Mouse (Mus musculus) liver (tissue): ENCODE results near the gene Mbd4.

Source experiments
- DNase-seq: peaks from one replicate; pipeline ENCODE4 v3.0.0-alpha.2; 2020; ENCODE audit warnings: mixed read lengths

Mbd4 gene

DNA sequence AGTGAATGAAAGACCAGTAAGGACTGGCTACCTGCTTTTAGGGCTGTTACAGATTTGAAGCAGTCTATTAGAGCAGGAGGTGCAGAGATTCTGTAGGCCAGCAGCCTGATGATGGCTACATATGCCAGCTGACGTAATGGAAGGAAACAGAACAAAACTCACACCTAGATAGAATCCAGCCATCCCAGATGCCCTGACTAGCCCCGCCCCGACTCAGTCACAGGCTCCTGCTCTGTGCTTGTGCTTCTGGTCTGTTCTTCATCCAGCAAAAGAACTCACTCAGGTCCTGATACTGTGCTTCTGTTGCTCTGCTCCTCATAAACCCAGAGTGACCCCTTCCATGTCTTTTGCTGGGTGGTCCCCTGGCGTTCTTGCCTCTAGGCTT is 3.2 kb upstream of the Mbd4 start:
- no peak for DNase-seq

DNA sequence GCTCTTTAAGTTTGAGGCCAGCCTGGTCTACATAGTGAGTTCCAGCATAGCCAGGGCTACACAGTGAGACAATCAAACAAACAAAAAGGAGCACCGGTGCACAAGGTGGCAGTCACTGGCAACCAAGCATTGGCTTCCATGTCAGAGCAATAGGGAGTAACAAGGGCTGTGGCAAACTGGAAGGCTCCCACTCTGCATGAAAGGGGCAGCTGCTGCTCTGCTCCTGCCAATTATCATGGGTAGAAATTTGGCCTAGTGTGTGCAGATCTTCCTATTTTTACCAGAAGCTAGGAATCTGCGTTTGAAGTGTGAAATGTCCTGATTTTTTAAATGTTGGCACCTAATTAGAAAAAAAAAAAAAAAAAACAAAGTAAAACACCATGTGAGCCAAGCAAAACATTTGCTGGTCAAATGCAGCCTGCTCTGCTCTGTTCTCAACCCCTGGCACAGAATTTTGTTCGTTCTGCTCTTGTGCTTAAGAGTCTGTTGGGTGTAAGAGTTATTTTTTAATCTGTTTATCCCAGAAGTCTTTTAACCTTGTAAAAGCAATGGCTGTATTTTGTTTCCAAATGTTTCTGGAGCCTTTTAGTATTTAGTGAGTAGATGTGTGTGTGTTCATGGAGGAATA is 2.7 kb upstream of the Mbd4 start:
- no peak for DNase-seq

- DNase-seq: peak; percentile 30
Measured at GRCm38 (mm10) chr6:115854432-115854831, 1.3 kb upstream of the Mbd4 start.

- DNase-seq: no peak
Measured at GRCm38 (mm10) chr6:115853985-115854384, 814 bp upstream of the Mbd4 start.

DNA sequence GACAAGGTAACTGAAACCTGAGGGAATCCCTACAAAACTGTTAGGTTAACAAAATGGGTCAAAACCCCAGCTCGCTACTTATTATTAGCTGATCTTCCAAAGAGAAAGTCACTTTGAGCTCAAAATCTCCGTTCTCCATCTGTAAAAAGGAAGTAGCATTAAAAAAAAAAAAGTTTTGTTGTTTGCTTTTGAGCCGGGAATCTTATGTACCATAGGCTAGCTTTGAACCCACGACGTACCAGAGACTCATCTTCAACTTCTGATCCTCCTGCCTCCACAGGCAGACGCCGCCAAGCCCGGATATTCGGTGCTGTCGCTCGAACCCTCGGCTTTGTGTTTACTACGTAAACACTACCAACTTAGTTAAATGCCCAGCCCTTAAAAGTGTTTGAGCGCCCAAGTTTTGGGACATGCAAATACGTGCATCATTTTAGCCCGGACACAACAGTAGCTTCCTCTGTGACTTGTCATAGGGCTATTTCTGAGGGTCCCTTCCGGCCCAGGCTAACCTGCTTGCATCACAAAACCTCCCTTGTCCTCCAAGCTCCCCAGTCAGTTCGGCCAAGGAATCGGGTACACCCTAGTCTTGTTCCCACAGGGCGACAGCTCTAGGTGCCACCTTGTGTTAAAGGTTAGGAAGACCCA is 603 bp downstream of the Mbd4 start:
- DNase-seq: peak; percentile 19

- DNase-seq: no peak
Measured at GRCm38 (mm10) chr6:115848598-115849304, 4.4 kb downstream of the Mbd4 start.

DNA sequence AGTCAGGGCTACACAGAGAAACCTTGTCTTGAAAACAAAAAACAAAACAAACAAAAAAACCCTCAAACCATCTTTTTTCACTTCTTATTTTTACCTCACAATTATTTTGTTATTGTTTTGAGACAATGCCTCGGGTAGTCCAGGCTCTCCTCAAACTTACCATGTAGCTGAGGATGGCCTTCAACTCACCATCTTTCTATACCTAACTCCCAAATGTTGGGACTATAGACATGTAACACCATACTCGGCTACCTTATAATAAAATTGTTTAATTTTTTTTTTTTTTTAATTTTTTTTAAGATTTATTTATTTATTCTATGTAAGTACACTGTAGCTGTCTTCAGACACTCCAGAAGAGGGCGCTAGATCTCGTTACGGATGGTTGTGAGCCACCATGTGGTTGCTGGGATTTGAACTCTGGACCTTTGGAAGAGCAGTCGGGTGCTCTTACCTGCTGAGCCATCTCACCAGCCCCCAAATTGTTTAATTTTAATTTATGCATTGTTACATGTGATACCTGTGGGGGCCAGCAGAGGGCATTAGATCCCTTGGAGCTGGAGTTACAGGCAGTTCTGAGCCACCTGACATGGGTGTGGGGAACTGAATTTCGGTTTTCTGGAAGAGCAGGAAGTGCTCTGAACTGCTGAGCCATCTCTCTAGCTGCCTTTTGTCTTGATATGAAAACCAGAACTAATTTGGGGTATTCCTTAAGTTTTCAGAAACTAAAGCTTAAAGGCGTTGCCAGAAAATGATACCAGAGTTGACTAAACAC is 6.3 kb downstream of the Mbd4 start:
- peak; percentile 64 for DNase-seq

DNA sequence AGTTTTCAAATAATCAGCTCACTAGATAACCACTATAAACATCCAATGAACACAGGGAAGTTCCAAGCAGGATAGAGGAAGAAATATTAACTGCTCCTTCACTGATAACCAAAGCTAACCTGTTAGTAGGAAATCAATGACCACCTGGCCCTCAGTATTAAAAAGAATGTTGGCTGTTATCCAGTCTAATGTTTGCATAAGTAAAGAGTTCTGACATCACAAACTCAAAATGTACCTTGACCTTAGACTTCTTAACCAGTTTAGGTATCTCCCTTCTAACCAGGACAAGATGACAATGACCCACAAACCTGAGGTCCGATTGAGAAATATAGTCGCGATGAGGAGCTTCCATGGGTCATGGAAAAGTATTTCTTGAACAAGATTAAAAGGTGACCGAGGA is 8.2 kb downstream of the Mbd4 start:
- DNase-seq: no peak

DNA sequence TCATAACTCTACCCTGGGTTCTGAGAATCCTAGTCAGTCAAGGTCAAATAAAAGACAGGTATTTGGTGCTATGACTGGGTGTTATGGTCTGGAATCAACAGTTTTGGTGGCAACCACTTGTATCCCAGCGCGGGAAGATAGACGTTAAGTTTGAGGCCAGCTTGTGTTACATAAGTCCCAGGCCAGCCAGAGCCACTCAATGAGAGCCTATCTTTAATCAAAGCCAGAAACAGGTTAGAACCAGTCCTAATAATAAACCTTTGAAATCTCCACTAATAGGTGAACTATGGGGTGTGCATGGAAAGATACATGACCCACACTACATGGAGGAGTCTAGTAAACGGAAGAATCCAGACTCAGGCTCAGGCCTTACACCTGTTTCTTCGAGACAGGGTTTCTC is 14.4 kb downstream of the Mbd4 start:
- DNase-seq: no peak

- DNase-seq: peak; percentile 75
Measured at GRCm38 (mm10) chr6:115838161-115838597, 15.0 kb downstream of the Mbd4 start, which contains the start of gene Efcab12. Efcab12 (minus strand) TSS chr6:115838412.

DNA sequence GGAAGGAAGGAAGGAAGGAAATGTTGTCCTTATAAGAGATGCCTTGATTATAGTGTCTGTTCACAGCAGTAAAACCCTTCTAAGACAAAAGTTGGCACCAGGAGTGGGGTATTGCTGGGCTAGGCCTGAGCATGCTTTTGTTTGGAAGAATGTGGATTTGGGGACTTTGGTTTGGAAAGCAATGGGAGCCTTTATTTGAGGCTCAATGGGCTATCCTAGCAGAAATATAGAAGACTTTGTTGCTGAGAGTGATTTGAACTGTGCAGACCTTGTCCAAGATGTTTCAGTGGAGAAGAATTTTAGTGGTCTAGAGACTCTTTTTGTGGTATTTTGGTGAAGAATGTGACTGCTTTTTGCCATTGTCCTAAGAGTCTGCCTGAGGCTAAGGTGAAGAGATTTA is 19.3 kb downstream of the Mbd4 start:
- DNase-seq: no peak

GRCm38 (mm10) chr6:115832152-115832850 is 20.9 kb downstream of the Mbd4 start:
- DNase-seq: no peak

DNA sequence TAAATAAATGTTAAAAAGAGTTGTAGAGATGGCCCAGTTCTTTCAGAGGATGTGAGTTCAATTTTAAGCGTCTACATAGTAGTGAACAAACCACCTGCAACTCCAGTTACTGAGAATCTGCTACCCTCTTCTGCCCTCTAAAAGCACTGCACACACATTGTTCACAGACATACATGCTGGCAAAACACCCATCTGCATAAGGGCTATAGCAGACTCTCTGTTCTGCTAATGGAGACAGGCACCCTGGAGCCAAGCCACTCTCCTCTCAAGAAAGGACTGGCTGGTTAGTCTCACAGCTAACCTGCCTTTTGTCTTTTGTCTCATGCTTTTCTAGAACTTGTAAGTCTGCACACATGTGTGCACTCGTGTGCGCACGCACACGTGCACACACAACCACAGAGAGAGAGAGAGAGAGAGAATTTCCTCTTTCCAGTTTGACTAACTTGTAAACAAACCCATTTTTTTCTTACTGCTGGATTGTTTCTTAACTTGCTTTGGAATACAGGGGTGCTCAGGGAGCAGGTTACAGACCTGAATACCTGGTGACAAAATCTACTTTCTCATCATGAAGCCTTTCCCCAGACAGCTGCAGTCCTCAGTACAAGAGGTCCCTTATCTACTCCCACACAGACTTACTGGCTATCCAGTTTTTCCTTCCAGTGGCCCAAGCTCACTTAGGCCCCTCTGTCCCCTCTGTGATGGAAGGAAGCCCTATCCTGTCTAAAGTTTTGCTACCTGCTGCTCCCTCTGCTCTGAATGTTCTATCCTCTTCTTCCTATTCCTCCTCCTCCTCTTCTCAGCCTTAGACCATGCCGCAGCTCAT is 22.2 kb downstream of the Mbd4 start:
- DNase-seq: no peak

GRCm38 (mm10) chr6:115823850-115824464 is 29.2 kb downstream of the Mbd4 start:
- peak; percentile 88 for DNase-seq

DNA sequence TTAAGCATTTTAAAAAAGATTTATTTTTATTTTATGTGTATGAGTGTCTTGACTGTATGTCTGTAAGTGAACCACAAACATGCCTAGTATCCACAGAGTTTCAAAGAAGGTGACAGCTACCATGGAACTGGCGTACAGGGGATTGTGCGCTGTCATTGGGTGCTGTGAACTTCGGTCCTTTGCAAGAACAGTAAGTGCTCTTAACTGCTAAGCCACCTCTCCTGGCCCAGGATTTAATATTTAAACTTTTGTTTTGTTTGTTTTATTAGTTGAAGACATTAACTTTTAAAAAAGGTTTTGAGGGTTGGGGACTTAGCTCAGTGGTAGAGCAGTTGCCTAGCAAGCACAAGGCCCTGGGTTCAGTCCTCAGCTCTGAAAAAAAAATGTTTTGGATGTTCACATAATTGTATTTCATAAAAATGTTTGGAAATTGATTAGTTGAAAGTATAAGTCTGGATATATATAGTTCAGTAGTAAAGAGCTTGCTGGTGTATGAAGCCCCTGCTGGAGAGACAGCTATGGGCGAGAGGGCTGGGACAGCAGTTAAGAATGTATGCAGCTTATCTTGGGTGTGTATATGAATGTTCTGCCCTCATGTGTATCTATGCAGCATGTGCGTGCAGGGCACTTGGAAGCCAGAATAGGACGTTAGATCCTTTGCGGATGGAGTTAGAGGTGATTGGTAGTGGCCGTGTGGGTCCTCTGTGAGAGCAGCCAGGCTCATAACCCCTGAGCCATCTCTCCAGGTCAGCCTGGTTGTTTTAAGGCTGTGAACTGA is 31.8 kb downstream of the Mbd4 start:
- DNase-seq: peak; percentile 52

DNA sequence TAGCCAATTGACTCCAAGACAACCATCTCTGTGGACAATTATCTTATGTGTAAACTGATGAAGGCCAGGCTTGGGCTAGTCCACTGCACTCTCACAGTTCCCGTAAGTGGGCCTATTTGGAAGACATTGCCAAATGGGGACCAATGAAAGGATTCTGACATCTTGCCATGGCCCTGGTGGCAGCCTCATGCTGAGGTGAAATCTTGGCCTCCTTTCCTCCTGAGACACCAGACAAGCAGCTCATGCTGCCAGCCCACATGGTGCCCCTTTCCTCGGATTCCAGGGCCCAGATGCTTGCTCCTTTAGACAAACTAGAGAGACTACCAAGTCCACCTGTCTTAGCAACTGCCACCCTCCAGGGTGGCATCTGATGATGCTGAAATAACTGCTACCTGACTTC is 35.0 kb downstream of the Mbd4 start:
- DNase-seq: no peak

GRCm38 (mm10) chr6:115815041-115815440 is 38.1 kb downstream of the Mbd4 start:
- DNase-seq: no peak

DNA sequence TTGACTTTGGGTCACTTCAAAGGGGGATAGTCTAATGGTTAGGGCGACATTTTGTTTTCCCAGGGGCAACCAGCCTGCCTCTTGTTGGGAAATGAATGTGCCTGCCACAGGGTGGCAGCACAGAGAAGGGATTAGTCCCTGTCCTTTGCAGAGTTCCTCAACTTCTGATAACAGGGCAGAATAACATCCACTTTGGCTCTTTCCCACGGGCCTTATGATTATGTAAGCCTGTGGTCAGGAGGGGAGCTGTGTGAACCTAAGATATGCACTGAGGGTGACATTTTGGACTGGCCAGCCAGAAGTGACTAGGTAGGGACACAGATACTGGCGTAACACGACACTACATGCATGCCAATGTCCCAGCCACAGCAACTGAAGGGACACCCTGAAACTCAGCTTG is 39.1 kb downstream of the Mbd4 start:
- DNase-seq: peak; percentile 80

GRCm38 (mm10) chr6:115811606-115812005 is 41.6 kb downstream of the Mbd4 start:
- no peak for DNase-seq

GRCm38 (mm10) chr6:115808488-115809231 is 44.5 kb downstream of the Mbd4 start, which contains the start of gene Rpl32:
Rpl32 (minus strand) TSS chr6:115808747.
- DNase-seq: peak; percentile 87
